Mouse (Mus musculus) embryonic fibroblast, embryonic 13.5 days (primary cell): ENCODE results near the gene Syt6.

Source experiments
- CTCF ChIP-seq: IDR thresholded peaks from 2 replicates; pipeline ENCODE4 v1.5.1; 2011; ENCODE audit warnings: mild to moderate bottlenecking, control low read depth, low read length, moderate library complexity, borderline replicate concordance; ENCODE audit not compliant: insufficient read depth
- POLR2A ChIP-seq: IDR thresholded peaks from 2 replicates; pipeline ENCODE4 v1.6.1; 2011; ENCODE audit warnings: low read depth, mild to moderate bottlenecking, control low read depth, low read length, moderate library complexity

DNA sequence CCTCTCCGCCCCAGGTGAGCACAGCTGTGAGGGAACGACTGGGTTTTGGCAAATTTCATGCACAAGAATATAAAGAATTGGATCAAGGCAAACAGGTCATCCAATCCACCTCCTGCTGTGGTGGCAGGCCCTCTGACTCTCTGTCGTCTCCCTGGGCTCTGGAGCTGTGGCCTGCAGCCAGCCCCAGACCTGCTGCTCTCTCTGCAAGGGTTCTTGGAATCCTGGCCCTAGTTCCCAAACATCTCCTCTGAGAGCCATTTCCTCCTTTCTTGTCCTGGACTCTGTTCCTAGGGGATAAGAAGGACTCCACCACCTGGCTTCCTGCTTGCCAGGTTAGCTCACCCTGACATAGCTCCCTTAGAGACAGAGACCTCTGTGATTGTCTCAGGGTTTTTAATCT, 7.8 kb upstream of the Syt6 start:
- no peak for TF ChIP-seq POLR2A
- no peak for TF ChIP-seq CTCF
